Mouse (Mus musculus) thymus, adult 2 months (tissue): ENCODE measurements around the gene Eif4enif1.

Experiments used
- CTCF ChIP-seq: fragments of 200-500 bp; IDR thresholded peaks from 2 replicates; pipeline ENCODE4 v1.5.1; 2012; ENCODE audit warnings: mild to moderate bottlenecking, control low read depth, low read length, moderate library complexity, borderline replicate concordance; ENCODE audit not compliant: control insufficient read depth, poor library complexity, insufficient read depth; ENCODE audit errors: extremely low read depth
- POLR2A ChIP-seq: fragments of 200-500 bp; IDR thresholded peaks from 2 replicates; pipeline ENCODE4 v1.6.1; 2012; ENCODE audit warnings: mild to moderate bottlenecking, low read length, control low read depth, moderate library complexity; ENCODE audit not compliant: control insufficient read depth, poor library complexity, insufficient read depth; ENCODE audit errors: extremely low read depth

- no peak for TF ChIP-seq POLR2A
- TF ChIP-seq CTCF = no peak
These were observed 76.2 kb downstream of the Eif4enif1 start for GRCm38 (mm10) chr11:3278351-3278750.
